In genomic region chr4:139582903-139583302, GRCm38 (mm10) we compare ENCODE assay signal across 14 mouse cellular contexts. TPM values are rescaled to one million over a fixed set of nuclear protein-coding genes. Genes with fewer than 3 reads are reported as not detected.
DNase-seq lines count a peak whose midpoint lies in the region; ATAC-seq and TF ChIP-seq lines count a peak whose summit lies in the region.
"Had no signal": no experiment of that assay in that cellular context is flagged by ENCODE, and none has a peak within 500 bp of the region (broad histone marks: within the 10 kb centered on the region; RNA-seq: fewer than 3 reads in every experiment).

No protein-coding gene starts in this region.

- H3K27ac ChIP-seq in gastrocnemius, adult 2 months, result peak overlapping the region; percentile 81
- H3K27ac ChIP-seq in kidney, adult 2 months (ENCODE audit: insufficient read depth, low read depth, low read length), result no peak overlapping the region
- H3K27ac ChIP-seq in midbrain, postnatal 0 days (ENCODE audit: low read depth, low read length), result no peak overlapping the region
- no peak overlapping the region for H3K27ac ChIP-seq in midbrain, embryonic 11.5 days (ENCODE audit: low read depth, low read length)
- H3K27ac ChIP-seq in stomach, embryonic 16.5 days (ENCODE audit: low read length), result 0 out of 2 replicates have a peak overlapping the region, but pooled peaks have one; percentile 24
- H3K27ac ChIP-seq: layer of hippocampus, adult 2 months had no signal

- no peaks in the 10 kb centered on the region for H3K36me3 ChIP-seq in kidney, adult 2 months (ENCODE audit: control insufficient read depth, insufficient read depth, low read length)
- no peaks in the 10 kb centered on the region for H3K36me3 ChIP-seq in midbrain, postnatal 0 days (ENCODE audit: insufficient read depth, low read length)
- no peaks in the 10 kb centered on the region for H3K36me3 ChIP-seq in midbrain, embryonic 11.5 days (ENCODE audit: control insufficient read depth, insufficient read depth, low read length)
- H3K36me3 ChIP-seq in stomach, embryonic 16.5 days (ENCODE audit: control insufficient read depth, insufficient read depth, low read length), result no peaks in the 10 kb centered on the region

- no peak overlapping the region for H3K4me3 ChIP-seq in gastrocnemius, adult 2 months
- H3K4me3 ChIP-seq in kidney, adult 2 months (ENCODE audit: insufficient read depth, low read depth, low read length), result no peak overlapping the region
- no peak overlapping the region for H3K4me3 ChIP-seq in midbrain, postnatal 0 days (ENCODE audit: low read depth, low read length)
- H3K4me3 ChIP-seq in midbrain, embryonic 11.5 days (ENCODE audit: low read depth, low read length), result no peak overlapping the region
- H3K4me3 ChIP-seq in stomach, embryonic 16.5 days (replicated peaks; ENCODE audit: low read length), result no peak overlapping the region
- H3K4me3 ChIP-seq: layer of hippocampus, adult 2 months had no signal

- no peaks in the 10 kb centered on the region for H3K9me3 ChIP-seq in midbrain, postnatal 0 days (ENCODE audit: low read length)
- no peaks in the 10 kb centered on the region for H3K9me3 ChIP-seq in midbrain, embryonic 11.5 days (ENCODE audit: control insufficient read depth, low read length)
- H3K9me3 ChIP-seq in stomach, embryonic 16.5 days (replicated peaks; ENCODE audit: control insufficient read depth, low read length), result no peaks in the 10 kb centered on the region

- 64% methylated on average over 3 of the region's 3 CpGs for WGBS in kidney, adult 2 months
- WGBS in midbrain, postnatal 0 days, result 29% methylated on average over 3 of the region's 3 CpGs
- WGBS in midbrain, embryonic 11.5 days, result 28% methylated on average over 3 of the region's 3 CpGs
- 75% methylated on average over 3 of the region's 3 CpGs for WGBS in stomach, embryonic 16.5 days

- no peak for TF ChIP-seq POLR2A in kidney, adult 2 months (IDR thresholded peaks at IDR 0.05; ENCODE audit: low read depth, low read length)

- DNase-seq in gastrocnemius, adult 2 months, result no peak
- DNase-seq in gastrocnemius, adult 18-20 months (ENCODE audit: low spot score), result no peak
- no peak for DNase-seq in kidney, adult 2 months
- DNase-seq in kidney, postnatal 14 days, result no peak
- DNase-seq in midbrain, postnatal 0 days (ENCODE audit: low spot score), result no peak
- no peak for DNase-seq in midbrain, embryonic 11.5 days (ENCODE audit: low spot score, missing footprints)
- no peak for DNase-seq in retina, postnatal 1 day
- DNase-seq: adrenal gland, adult 8-10 months; gastrocnemius, postnatal 25 days had no signal

- ATAC-seq in midbrain, postnatal 0 days (ENCODE audit: low FRiP score), result no peak
- ATAC-seq in midbrain, embryonic 11.5 days (ENCODE audit: low FRiP score), result no peak
- no peak for ATAC-seq in stomach, embryonic 16.5 days (ENCODE audit: insufficient read depth, low FRiP score)
- ATAC-seq: forebrain, embryonic 14.5 days; midbrain, embryonic 16.5 days had no signal

- intact Hi-C loops in gastrocnemius, adult 2 months (cut with DNase I), result no loop called here

- H3K9ac ChIP-seq in midbrain, postnatal 0 days (replicated peaks; ENCODE audit: low read length, poor library complexity, severe bottlenecking), result no peak overlapping the region
- H3K9ac ChIP-seq in midbrain, embryonic 11.5 days (ENCODE audit: low read length), result no peak overlapping the region
- no peak overlapping the region; the same call in 1 of the 2 replicates for H3K9ac ChIP-seq in stomach, embryonic 16.5 days (ENCODE audit: low read length)

- TF ChIP-seq CTCF in gastrocnemius, adult 2 months (IDR thresholded peaks at IDR 0.05), result no peak
- peak; percentile 47 for TF ChIP-seq CTCF in kidney, adult 2 months (conservative IDR thresholded peaks at IDR 0.05; ENCODE audit: insufficient read depth, insufficient read length, low read depth, low read length)
- TF ChIP-seq CTCF in midbrain, postnatal 0 days (IDR thresholded peaks at IDR 0.05), result peak; percentile 26

- no peaks in the 10 kb centered on the region for H3K27me3 ChIP-seq in kidney, adult 2 months (replicated peaks; ENCODE audit: control insufficient read depth, insufficient read depth, low read length)
- no peaks in the 10 kb centered on the region for H3K27me3 ChIP-seq in midbrain, postnatal 0 days (ENCODE audit: insufficient read depth, low read length)
- H3K27me3 ChIP-seq in midbrain, embryonic 11.5 days (ENCODE audit: control insufficient read depth, insufficient read depth, low read length), result no peaks in the 10 kb centered on the region
- no peaks in the 10 kb centered on the region for H3K27me3 ChIP-seq in stomach, embryonic 16.5 days (ENCODE audit: control insufficient read depth, insufficient read depth, low read length)

- no peak overlapping the region for H3K4me2 ChIP-seq in midbrain, postnatal 0 days (ENCODE audit: low read depth, low read length, poor library complexity, severe bottlenecking)
- no peak overlapping the region for H3K4me2 ChIP-seq in midbrain, embryonic 11.5 days
- H3K4me2 ChIP-seq in stomach, embryonic 16.5 days (ENCODE audit: low read depth, low read length), result no peak overlapping the region

- H3K4me1 ChIP-seq in kidney, adult 2 months (ENCODE audit: control insufficient read depth, insufficient read depth, low read length), result peaks cover 13% of the 10 kb centered on the region
- H3K4me1 ChIP-seq in midbrain, postnatal 0 days (ENCODE audit: insufficient read depth, low read length), result peaks cover 24% of the 10 kb centered on the region
- peaks cover 16% of the 10 kb centered on the region for H3K4me1 ChIP-seq in midbrain, embryonic 11.5 days (ENCODE audit: control insufficient read depth, insufficient read depth, low read length)
- H3K4me1 ChIP-seq in stomach, embryonic 16.5 days (ENCODE audit: control insufficient read depth, insufficient read depth, low read length), result peaks cover 70% of the 10 kb centered on the region

RNA-seq across cellular contexts. Expression of gene Gm21969, which starts 20.1 kb away (rescaled TPM):
- total RNA-seq in gastrocnemius, adult 2 months (2021), result not detected
- not detected for total RNA-seq in gastrocnemius, adult 18-20 months (2021)
- 0.02 and 0.08 TPM in 2 replicates for polyA plus RNA-seq in kidney, adult 2 months (2012; rRNA removed)
- not detected in 2 replicates for total RNA-seq in midbrain, postnatal 0 days (2014; rRNA removed)
- not detected in 2 replicates for polyA plus RNA-seq in midbrain, postnatal 0 days (2015; fragmentation: Nextera tagmentation; extraction: Ambion mirVana)
- polyA plus RNA-seq in midbrain, embryonic 11.5 days (2014; fragmentation: Nextera tagmentation; extraction: Ambion mirVana), result not detected in 2 replicates
- not detected in 2 replicates for polyA plus RNA-seq in stomach, embryonic 16.5 days (2015; fragmentation: Nextera tagmentation; extraction: Ambion mirVana)
- total RNA-seq: layer of hippocampus, adult 2 months; left cerebral cortex, postnatal 10 days had no signal
- polyA plus RNA-seq: forebrain, embryonic 14.5 days; midbrain, embryonic 16.5 days had no signal

RNA-seq across cellular contexts. Expression of gene Aldh4a1, which starts 39.8 kb away (rescaled TPM):
- 10 to 100 TPM; 58.2 to 75.6 TPM for total RNA-seq in gastrocnemius, adult 2 months (2021)
- 10 to 100 TPM; 57.6 to 64.8 TPM for total RNA-seq in gastrocnemius, adult 18-20 months (2021)
- 517 and 605 TPM in 2 replicates for polyA plus RNA-seq in kidney, adult 2 months (2012; rRNA removed)
- 30.0 and 36.8 TPM in 2 replicates for total RNA-seq in midbrain, postnatal 0 days (2014; rRNA removed)
- polyA plus RNA-seq in midbrain, postnatal 0 days (2015; fragmentation: Nextera tagmentation; extraction: Ambion mirVana), result 25.2 and 28.1 TPM in 2 replicates
- 9.9 and 11.2 TPM in 2 replicates for polyA plus RNA-seq in midbrain, embryonic 11.5 days (2014; fragmentation: Nextera tagmentation; extraction: Ambion mirVana)
- 35.9 and 38.0 TPM in 2 replicates for polyA plus RNA-seq in stomach, embryonic 16.5 days (2015; fragmentation: Nextera tagmentation; extraction: Ambion mirVana)

RNA-seq across cellular contexts. Expression of gene Iffo2, which starts 52.6 kb away (rescaled TPM):
- 1 to 10 TPM; 2.1 to 2.5 TPM for total RNA-seq in gastrocnemius, adult 2 months (2021)
- 1 to 10 TPM; 1.4 to 2.4 TPM for total RNA-seq in gastrocnemius, adult 18-20 months (2021)
- 3.4 and 3.6 TPM in 2 replicates for polyA plus RNA-seq in kidney, adult 2 months (2012; rRNA removed)
- total RNA-seq in midbrain, postnatal 0 days (2014; rRNA removed), result 14.8 and 18.1 TPM in 2 replicates
- polyA plus RNA-seq in midbrain, postnatal 0 days (2015; fragmentation: Nextera tagmentation; extraction: Ambion mirVana), result 4.3 and 5.8 TPM in 2 replicates
- polyA plus RNA-seq in midbrain, embryonic 11.5 days (2014; fragmentation: Nextera tagmentation; extraction: Ambion mirVana), result 1.8 and 3.3 TPM in 2 replicates
- 1.8 and 2.4 TPM in 2 replicates for polyA plus RNA-seq in stomach, embryonic 16.5 days (2015; fragmentation: Nextera tagmentation; extraction: Ambion mirVana)

Comparison
In these comparisons a context has a peak if more than half of its experiments do, and no peak if none do; other contexts are left out.
1. H3K27ac ChIP-seq: peak in gastrocnemius, adult 2 months (single experiment) and stomach, embryonic 16.5 days (single experiment); none in kidney, adult 2 months (single experiment), midbrain, postnatal 0 days (single experiment) and midbrain, embryonic 11.5 days (single experiment).
2. RNA of gene Aldh4a1, which starts 39.8 kb away (polyA plus RNA-seq): 517 to 605 TPM in kidney, adult 2 months; 35.9 to 38.0 TPM in stomach, embryonic 16.5 days, 25.2 to 28.1 TPM in midbrain, postnatal 0 days and 9.9 to 11.2 TPM in midbrain, embryonic 11.5 days; every median in the first group is over 10 times any median in the second.